Mouse (Mus musculus) heart, embryonic 14.5 days (tissue): ENCODE measurements around the gene Sgca. TPM values are rescaled to one million over a fixed set of nuclear protein-coding genes. Genes with fewer than 3 reads are reported as not detected.

Source experiments
- ATAC-seq: fragments of 200-750 bp; cut with Nextera tagmentation; 2 replicates; pipeline ENCODE4 v1.8.0; 2017; ENCODE audit warnings: low read depth, moderate TSS enrichment; ENCODE audit not compliant: insufficient number of reproducible peaks, insufficient read depth, low FRiP score
- H3K27ac ChIP-seq, 2 experiments: fragments of 200-500 bp in 1 of 2; fragments of 300-500 bp in 1 of 2; sonication (generic) in 1 of 2; replicated peaks in 1 of 2; 2 replicates each; pipeline ENCODE4 v1.5.1; 2012 to 2014; ENCODE audit warnings: low read depth in 2 of 2, low read length in 2 of 2, control low read depth in 1 of 2, mild to moderate bottlenecking in 1 of 2, mixed read lengths in 1 of 2; ENCODE audit not compliant: control insufficient read depth in 1 of 2, insufficient read depth in 1 of 2
- H3K27me3 ChIP-seq: fragments of 300-500 bp; sonication (generic); 2 replicates; pipeline ENCODE4 v1.6.1; 2014; ENCODE audit warnings: mild to moderate bottlenecking, low read length, control low read depth; ENCODE audit not compliant: control insufficient read depth, insufficient read depth
- H3K36me3 ChIP-seq: fragments of 300-500 bp; sonication (generic); 2 replicates; pipeline ENCODE4 v1.6.1; 2014; ENCODE audit warnings: mild to moderate bottlenecking, control low read depth, low read length, mixed read lengths; ENCODE audit not compliant: control insufficient read depth, insufficient read depth
- H3K4me1 ChIP-seq, 2 experiments: fragments of 200-500 bp in 1 of 2; fragments of 300-500 bp in 1 of 2; sonication (generic) in 1 of 2; 2 replicates each; pipeline ENCODE4 v1.6.1; 2012 to 2014; ENCODE audit warnings: low read length in 2 of 2, control low read depth in 1 of 2, mixed read lengths in 1 of 2; ENCODE audit not compliant: control insufficient read depth in 2 of 2, insufficient read depth in 2 of 2
- H3K4me2 ChIP-seq: fragments of 300-500 bp; sonication (generic); 2 replicates; pipeline ENCODE4 v1.6.1; 2014; ENCODE audit warnings: mild to moderate bottlenecking, low read length
- H3K4me3 ChIP-seq, 2 experiments: fragments of 200-500 bp in 1 of 2; fragments of 300-500 bp in 1 of 2; sonication (generic) in 1 of 2; 2 replicates each; pipeline ENCODE4 v1.5.1; 2012 to 2014; ENCODE audit warnings: low read length in 2 of 2, mild to moderate bottlenecking in 2 of 2, control low read depth in 1 of 2, low read depth in 1 of 2, moderate library complexity in 1 of 2; ENCODE audit not compliant: control insufficient read depth in 1 of 2, insufficient read depth in 1 of 2
- H3K9ac ChIP-seq: fragments of 300-500 bp; sonication (generic); 2 replicates; pipeline ENCODE4 v1.6.1; 2014; ENCODE audit warnings: mild to moderate bottlenecking, low read length
- H3K9me3 ChIP-seq: fragments of 300-500 bp; sonication (generic); 2 replicates; pipeline ENCODE4 v1.6.1; 2016; ENCODE audit warnings: low read length, control low read depth; ENCODE audit not compliant: control insufficient read depth
- WGBS: fragments of 180-500 bp; shearing (Covaris S2); extraction: QIAGEN DNeasy Blood & Tissue Kit; methylation state at CpG from one replicate; pipeline ENCODE4 v1.1.7; 2014; 5-methylcytosine and 5-hydroxymethylcytosine counted together
- polyA plus RNA-seq: library from polyadenylated mRNA; unstranded; fragments of >200 nt; fragmentation: Nextera tagmentation; extraction: Ambion mirVana; gene quantifications from 2 replicates; pipeline ENCODE4 v1.2.1, GENCODE M21; 2014

Gene Sgca
- polyA plus RNA-seq, 1 experiment from 2014 or later: 34.6 TPM

DNA sequence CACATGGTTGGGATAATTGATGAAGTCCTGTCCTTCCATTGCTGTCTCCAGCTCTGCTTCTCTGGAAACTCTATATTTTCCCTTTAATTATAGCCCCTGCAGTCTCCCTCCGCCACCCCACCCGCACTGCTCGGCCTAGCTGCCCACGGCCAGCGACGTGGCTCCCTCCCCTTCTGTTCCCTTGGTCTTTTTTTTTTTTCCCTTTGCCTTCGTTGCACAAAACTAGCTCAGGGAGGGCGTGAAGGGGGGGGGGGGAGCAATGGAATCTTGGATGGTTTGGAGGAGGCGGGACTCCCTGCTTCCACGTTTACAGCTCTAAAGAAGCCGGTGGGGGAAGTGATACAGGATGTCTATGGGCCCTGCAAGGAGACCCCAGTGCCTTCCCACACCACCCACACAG, 41.6 kb downstream of the Sgca start:
- H3K4me3 ChIP-seq: no peak overlapping the region
- H3K4me2 ChIP-seq: 0 out of 2 replicates have a peak overlapping the region, but pooled peaks have one; percentile 8
- 40% methylated on average over 11 of the region's 11 CpGs for WGBS
- no peak for ATAC-seq
- H3K9me3 ChIP-seq: no peaks in the 10 kb centered on the region
- H3K36me3 ChIP-seq: peaks cover 2% of the 10 kb centered on the region; the same call in 1 of the 2 replicates
- peak overlapping the region in 1 of 2 experiments; percentile 68; a peak in 1 of 4 replicates for H3K27ac ChIP-seq
- H3K27me3 ChIP-seq: peaks cover 33% of the 10 kb centered on the region
- H3K9ac ChIP-seq: no peak overlapping the region
- H3K4me1 ChIP-seq: peaks cover 19 to 30% of the 10 kb centered on the region in 2 experiments

DNA sequence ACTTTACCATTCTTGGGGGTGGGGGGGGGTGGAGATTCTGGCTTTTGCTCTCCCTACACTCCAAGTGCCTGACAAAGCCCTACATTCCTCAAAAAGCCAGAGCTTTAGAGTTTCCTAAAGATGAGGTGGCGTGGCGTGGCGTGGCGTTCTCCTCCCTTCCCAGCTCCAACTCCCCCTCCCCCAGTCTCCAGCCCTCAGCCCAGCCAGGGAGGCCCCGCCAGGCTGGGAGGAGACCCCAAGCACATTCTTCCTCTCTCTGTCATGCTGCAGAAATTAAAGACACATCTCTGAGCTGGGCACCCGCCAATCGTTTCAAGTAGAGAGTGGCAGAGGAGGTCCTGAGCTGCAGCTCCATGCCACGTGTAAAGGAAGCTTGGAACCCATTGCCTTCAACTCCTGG, 42.5 kb downstream of the Sgca start:
- Histone ChIP-seq H3K27ac (peak overlapping the region; percentile 9 to 68), H3K27me3 (peaks cover 25% of the 10 kb centered on the region), H3K4me1 (peaks cover 27 to 37% of the 10 kb centered on the region in 2 experiments), H3K9me3 (no peaks in the 10 kb centered on the region), H3K36me3 (no peaks in the 10 kb centered on the region), H3K9ac (no peak overlapping the region), H3K4me2 (peak overlapping the region; percentile 23; the same call in 1 of the 2 replicates), H3K4me3 (no peak overlapping the region)
- WGBS: 18% methylated on average over 8 of the region's 8 CpGs
- no peak for ATAC-seq

- Histone ChIP-seq H3K27me3 (peaks cover 12% of the 10 kb centered on the region), H3K9ac (no peak overlapping the region; the same call in 1 of the 2 replicates), H3K4me2 (no peak overlapping the region), H3K4me3 (no peak overlapping the region), H3K4me1 (peaks cover 41 to 49% of the 10 kb centered on the region in 2 experiments), H3K27ac (peak overlapping the region in 1 of 2 experiments; percentile 90; a peak in 2 of 4 replicates), H3K36me3 (no peaks in the 10 kb centered on the region), H3K9me3 (no peaks in the 10 kb centered on the region)
- no peak for ATAC-seq
- WGBS: 50% methylated on average over 4 of the region's 4 CpGs
Observed at GRCm38 (mm10) chr11:94930151-94930550, 46.0 kb downstream of the Sgca start.

DNA sequence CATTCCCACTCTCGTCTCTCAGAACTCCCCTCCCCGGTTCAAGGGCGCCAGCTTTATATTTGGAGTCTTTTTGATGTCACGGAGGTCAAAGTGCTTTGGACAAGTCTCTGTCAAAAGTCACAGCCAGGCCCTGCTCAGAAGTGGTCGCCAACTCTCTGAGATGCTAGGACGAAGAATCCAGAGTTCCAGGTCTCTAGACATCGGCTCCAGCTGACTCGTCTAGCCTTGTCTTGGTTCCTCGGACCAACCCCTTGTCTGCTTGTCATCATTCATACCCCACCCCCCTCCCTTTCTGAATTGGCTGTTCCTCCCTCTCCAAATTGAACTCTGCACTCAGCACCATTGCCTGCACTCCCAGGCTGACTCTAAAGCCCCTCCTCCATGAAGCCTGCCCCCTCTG, 46.5 kb downstream of the Sgca start:
- H3K4me2 ChIP-seq: peak overlapping the region; percentile 52
- 32% methylated on average over 9 of the region's 9 CpGs for WGBS
- no peak overlapping the region for H3K4me3 ChIP-seq
- H3K4me1 ChIP-seq: peaks cover 39 to 46% of the 10 kb centered on the region in 2 experiments
- ATAC-seq: no peak
- no peak overlapping the region; the same call in 1 of the 2 replicates for H3K9ac ChIP-seq
- peak overlapping the region; percentile 29 to 90; a peak in 3 of 4 replicates for H3K27ac ChIP-seq
- no peaks in the 10 kb centered on the region for H3K9me3 ChIP-seq
- peaks cover 6% of the 10 kb centered on the region; the same call in 1 of the 2 replicates for H3K27me3 ChIP-seq
- H3K36me3 ChIP-seq: no peaks in the 10 kb centered on the region

- Histone ChIP-seq H3K9ac (peak overlapping the region; percentile 62), H3K4me1 (peaks cover 38 to 41% of the 10 kb centered on the region in 2 experiments), H3K27ac (peak overlapping the region; percentile 88 to 90), H3K9me3 (no peaks in the 10 kb centered on the region), H3K4me2 (peak overlapping the region; percentile 52), H3K4me3 (peak overlapping the region; percentile 6; a peak in 2 of 4 replicates), H3K36me3 (no peaks in the 10 kb centered on the region), H3K27me3 (no peaks in the 10 kb centered on the region)
- peak; percentile 94 for ATAC-seq
- WGBS: 1% methylated on average over 13 of the region's 13 CpGs
Observed at GRCm38 (mm10) chr11:94928820-94929219, 47.3 kb downstream of the Sgca start.

DNA sequence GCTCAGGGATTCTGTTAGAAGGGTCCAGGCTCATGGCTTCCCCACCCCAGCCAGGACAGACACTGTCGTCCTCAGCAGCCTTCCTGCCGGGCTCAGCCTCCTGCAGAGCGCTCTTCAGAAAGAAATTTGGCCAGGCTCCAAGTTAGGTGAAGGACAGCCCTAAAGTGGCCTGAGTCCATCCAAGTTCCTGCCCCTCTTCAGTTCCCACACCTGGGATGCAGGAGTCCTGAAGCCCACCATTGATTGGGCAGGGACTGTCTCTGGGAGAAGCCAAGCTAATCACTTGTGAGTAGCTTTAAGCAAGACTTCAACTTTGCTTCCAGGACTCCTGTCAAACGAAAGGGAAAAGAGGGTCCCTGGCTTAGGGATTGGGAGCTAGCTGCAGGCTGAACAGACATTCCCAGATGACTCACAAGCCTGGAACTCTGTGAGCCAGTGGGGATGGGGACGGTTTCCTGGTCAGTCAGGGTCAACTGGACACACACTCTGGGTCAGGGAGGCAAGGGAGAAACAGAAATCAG, 48.3 kb downstream of the Sgca start:
- Histone ChIP-seq H3K36me3 (no peaks in the 10 kb centered on the region), H3K27me3 (no peaks in the 10 kb centered on the region), H3K4me2 (peak overlapping the region; percentile 52; the same call in 1 of the 2 replicates), H3K9ac (peak overlapping the region; percentile 9; the same call in 1 of the 2 replicates), H3K9me3 (no peaks in the 10 kb centered on the region), H3K4me1 (peaks cover 31 to 34% of the 10 kb centered on the region in 2 experiments), H3K27ac (peak overlapping the region; percentile 63 to 90), H3K4me3 (no peak overlapping the region)
- WGBS: under 1% methylated on average over 5 of the region's 5 CpGs
- no peak for ATAC-seq

GRCm38 (mm10) chr11:94926431-94926830, 49.7 kb downstream of the Sgca start:
- ATAC-seq: no peak
- Histone ChIP-seq H3K36me3 (no peaks in the 10 kb centered on the region), H3K9ac (no peak overlapping the region), H3K4me1 (peaks cover 31 to 34% of the 10 kb centered on the region in 2 experiments), H3K4me3 (no peak overlapping the region), H3K27ac (no peak overlapping the region), H3K4me2 (no peak overlapping the region), H3K27me3 (no peaks in the 10 kb centered on the region), H3K9me3 (no peaks in the 10 kb centered on the region)
- 64% methylated on average over 11 of the region's 11 CpGs for WGBS
